Mouse (Mus musculus): ENCODE results near the gene Dhps. TPM values are rescaled to one million over a fixed set of nuclear protein-coding genes. Genes with fewer than 3 reads are reported as not detected.
"Not testable (repeated sequence)": the region's sequence is repeated elsewhere in the genome, so short reads cannot be mapped to it uniquely, and the experiment has no call there.

The Dhps gene
- total RNA-seq, 2 experiments from 2014 or later = 27.0 to 27.4 TPM

- intact Hi-C loops (cut with DNase I) = no loop called here
- DNase-seq = no peak
Observed at GRCm38 (mm10) chr8:85057367-85057766, 14.2 kb upstream of the Dhps start.

DNA sequence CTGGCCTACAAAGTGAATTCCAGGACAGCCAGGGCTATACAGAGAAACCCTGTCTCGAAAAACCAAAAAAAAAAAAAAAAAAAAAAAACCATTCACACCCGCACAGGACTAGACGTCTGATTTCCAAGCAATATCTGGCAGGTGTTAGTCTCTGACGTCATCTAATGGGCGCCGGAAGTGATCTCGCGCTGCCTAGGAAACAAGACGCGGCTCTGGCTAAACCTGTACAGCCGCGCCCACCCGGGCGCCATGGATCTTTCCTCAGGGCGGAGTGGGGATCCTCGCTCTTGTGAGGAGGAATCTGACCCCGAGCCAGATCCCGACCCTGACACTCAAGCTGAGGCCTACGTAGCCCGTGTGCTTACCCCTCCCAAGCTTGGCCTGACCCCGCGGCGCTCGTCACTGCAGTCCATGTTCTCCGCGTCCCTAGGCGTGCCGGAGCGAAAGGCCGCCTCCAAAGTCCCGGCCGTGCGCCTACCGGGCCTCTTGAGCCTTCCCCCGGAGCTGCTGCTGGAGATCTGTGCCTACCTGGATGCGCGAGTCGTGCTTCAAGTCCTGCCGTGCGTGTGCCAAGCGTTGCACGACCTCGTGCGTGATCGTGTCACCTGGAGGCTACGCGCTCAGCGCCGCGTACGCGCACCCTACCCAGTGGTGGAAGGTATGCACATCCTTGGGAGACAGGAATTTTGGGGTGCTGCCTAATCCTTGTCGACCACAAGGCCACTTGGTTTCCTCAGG is 11.5 kb upstream of the Dhps start, which contains the start of gene Fbxw9:
Gene Fbxw9, plus strand, starts transcription at position 177 of the 738 bp plus-strand sequence.
- intact Hi-C loops (cut with DNase I) = loop anchor here (2.0 kb wide), 1 partner anchor 23 kb away; the partner anchor contains the start of gene Tnpo2

DNA sequence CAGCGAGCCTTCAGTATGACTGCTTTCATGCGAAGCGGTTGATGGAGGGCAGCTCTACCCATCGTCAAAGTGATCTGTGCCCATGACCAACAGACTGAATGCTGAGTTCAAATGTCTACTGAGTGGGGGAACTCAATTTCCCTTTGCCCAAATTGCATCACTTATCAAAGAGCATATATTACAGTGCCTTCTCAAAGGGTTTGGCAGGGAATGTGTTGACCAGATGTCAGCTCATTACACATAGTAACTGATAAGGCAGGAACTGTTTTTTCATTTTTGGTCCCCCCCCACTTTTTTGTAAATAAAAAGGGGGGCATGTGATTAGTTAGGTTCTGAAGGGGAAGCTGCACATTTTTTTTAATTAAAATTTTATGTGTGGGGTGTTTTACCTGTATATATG is 9.0 kb upstream of the Dhps start:
- intact Hi-C loops (cut with DNase I) = no loop called here
- no peak for DNase-seq

More for the DNA sequence above, 11.5 kb upstream of the Dhps start, which contains the start of gene Fbxw9:
- peak; percentile 85 to 88 for DNase-seq

DNA sequence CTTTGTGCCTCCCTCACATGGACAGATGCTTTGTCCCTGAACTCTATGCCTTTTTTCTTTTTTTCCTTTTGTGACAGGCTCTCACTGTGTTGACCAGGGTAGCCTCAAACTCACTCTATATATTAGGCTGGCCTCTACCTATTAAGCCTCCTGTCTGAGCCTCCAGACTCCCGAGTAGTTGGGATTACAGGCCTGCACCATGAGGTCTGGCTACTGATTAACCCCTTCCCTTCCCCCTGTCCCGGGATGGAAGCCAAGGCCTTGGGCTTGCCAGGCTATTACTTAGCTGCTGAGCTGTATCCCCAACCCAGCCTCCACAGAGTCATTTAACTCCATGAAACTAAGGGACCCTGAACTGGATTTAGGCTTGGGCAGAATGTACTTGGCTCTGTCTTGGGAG is 6.3 kb upstream of the Dhps start:
- intact Hi-C loops (cut with DNase I) = no loop called here
- DNase-seq = no peak

- no peak for DNase-seq
- intact Hi-C loops (cut with DNase I) = no loop called here
Observed at GRCm38 (mm10) chr8:85067155-85067554, 4.4 kb upstream of the Dhps start.

GRCm38 (mm10) chr8:85067982-85068381 is 3.6 kb upstream of the Dhps start, which contains the start of gene Gm5741:
TSS of gene Gm5741 (minus strand) at chr8:85067982.
- intact Hi-C loops (cut with DNase I) = no loop called here
- no peak for DNase-seq

GRCm38 (mm10) chr8:85071041-85071440 is 516 bp upstream of the Dhps start:
- intact Hi-C loops (cut with DNase I) = no loop called here
- DNase-seq = no peak

- intact Hi-C loops (cut with DNase I) = no loop called here
- no peak for DNase-seq
Observed at GRCm38 (mm10) chr8:85072364-85072929, 890 bp downstream of the Dhps start.

DNA sequence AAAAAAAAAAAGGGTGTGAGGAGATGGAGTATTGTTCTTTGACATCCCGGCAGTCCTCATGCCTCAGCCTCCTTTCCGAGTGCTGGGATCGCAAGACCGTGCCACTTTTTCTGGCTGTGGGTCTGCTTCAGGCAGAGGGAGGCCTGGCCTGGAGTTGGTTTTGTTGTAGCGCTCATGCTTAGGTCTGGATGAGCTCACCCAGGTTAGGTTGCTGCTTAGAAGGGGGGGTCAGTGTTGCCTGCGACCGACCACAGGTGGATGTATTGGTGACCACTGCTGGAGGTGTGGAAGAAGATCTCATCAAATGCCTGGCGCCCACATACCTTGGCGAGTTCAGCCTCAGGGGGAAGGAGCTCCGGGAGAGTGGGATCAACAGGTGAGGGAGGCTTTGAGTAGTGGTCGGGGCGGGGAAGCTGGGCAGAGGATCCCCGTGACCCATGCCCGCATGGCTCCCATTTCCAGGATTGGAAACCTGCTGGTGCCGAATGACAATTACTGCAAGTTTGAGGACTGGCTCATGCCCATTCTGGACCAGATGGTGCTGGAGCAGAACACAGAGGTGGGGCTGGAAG is 1.6 kb downstream of the Dhps start:
- intact Hi-C loops (cut with DNase I) = no loop called here
- DNase-seq = no peak

DNA sequence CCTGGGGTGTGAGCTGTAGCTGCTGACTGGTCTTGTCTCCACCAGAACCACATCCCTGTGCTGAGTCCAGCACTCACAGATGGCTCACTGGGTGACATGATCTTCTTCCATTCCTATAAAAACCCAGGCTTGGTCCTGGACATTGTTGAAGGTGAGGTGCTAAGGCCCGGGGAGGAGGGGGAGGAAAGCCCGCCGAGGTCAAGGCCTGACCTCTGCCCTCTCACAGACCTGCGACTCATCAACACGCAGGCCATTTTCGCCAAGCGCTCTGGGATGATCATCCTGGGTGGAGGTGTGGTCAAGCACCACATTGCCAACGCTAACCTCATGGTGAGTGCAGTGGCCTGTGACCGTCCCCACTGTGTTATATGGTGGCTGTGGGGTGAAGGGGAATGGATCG is 2.6 kb downstream of the Dhps start:
- no peak for DNase-seq
- intact Hi-C loops (cut with DNase I) = no loop called here

DNA sequence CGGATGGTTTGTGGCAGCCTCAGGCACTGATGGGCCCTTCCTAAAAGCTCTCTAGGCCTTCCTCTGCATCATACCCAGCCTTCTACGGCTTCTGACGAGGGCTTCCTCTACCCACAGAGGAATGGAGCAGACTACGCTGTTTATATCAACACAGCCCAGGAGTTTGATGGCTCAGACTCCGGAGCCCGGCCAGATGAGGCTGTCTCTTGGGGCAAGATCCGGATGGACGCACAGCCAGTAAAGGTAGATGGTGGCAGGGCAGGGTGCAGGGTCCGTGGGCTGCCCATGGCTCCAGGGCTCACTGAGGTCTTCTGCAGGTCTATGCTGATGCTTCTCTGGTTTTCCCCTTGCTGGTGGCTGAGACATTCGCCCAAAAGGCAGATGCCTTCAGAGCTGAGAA is 3.1 kb downstream of the Dhps start:
- intact Hi-C loops (cut with DNase I) = no loop called here
- DNase-seq = no peak

DNA sequence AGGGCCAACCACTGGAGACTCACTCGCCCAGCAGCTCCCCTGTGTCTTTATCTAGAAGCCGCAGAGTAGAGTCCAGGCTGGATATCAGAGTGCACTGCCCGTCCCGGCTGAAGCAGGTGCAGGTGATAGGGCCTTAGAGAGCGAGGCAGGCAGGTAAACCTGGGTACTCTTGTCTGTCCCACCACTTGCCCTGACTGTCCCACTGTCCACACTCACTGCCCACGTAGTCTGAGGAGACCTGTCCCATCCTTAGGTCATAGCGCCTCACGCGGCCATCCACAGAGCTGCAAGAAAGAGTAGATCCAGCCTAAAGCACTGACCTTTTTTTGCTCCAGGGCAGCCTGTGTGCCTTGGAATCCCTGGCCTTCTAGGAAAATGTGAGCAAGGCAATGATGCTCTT is 4.4 kb downstream of the Dhps start:
- DNase-seq = peak; percentile 34 to 42

DNA sequence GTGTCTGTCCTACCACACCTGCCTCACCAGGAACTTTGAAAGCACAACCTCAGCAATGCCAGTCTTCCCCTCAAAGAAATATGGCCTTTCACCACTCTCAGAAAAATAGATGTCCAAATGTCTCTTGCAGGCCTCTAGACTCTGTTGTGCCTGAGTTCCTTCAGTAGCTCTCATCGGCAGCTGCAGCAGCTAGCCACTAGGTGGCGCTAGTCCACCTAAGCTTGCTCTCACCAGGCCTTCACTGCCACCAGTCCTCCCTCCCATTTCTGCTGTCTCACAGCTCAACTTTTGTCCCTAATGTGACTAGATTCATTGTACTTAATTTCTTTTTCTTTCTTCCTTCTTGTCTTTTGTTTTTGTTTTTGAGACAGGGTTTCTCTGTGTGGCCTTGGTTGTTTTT is 5.4 kb downstream of the Dhps start:
- intact Hi-C loops (cut with DNase I) = loop anchor here (1.0 to 2.0 kb wide), 2 partner anchors 42 to 95 kb away; no protein-coding TSS in a partner anchor
- peak; percentile 73 to 80 for DNase-seq

More for the DNA sequence above, 4.4 kb downstream of the Dhps start:
- intact Hi-C loops (cut with DNase I) = loop anchor here (1.0 to 2.0 kb wide), 2 partner anchors 43 to 96 kb away; no protein-coding TSS in a partner anchor

GRCm38 (mm10) chr8:85080214-85080531 is 8.6 kb downstream of the Dhps start:
- DNase-seq = peak in 1 of 2 experiments; percentile 56
- intact Hi-C loops (cut with DNase I) = loop anchor here (10.0 kb wide), 2 partner anchors 215 to 325 kb away; partner anchors contain the start of genes Orc6 and Vps35

- intact Hi-C loops (cut with DNase I) = loop anchor here (10.0 kb wide), 2 partner anchors 214 to 324 kb away; partner anchors contain the start of genes Orc6 and Vps35
Observed at GRCm38 (mm10) chr8:85080532-85081215, 9.1 kb downstream of the Dhps start, which contains the start of gene Wdr83os. TSS of gene Wdr83os (plus strand) at chr8:85080740.

GRCm38 (mm10) chr8:85081216-85081555 is 9.6 kb downstream of the Dhps start, which contains the start of gene Wdr83:
TSS of gene Wdr83 (minus strand) at chr8:85081306.
- DNase-seq = peak in 1 of 2 experiments; percentile 33
- intact Hi-C loops (cut with DNase I) = loop anchor here (10.0 kb wide), 2 partner anchors 214 to 324 kb away; partner anchors contain the start of genes Orc6 and Vps35

More at GRCm38 (mm10) chr8:85080532-85081215, 9.1 kb downstream of the Dhps start, which contains the start of gene Wdr83os:
- DNase-seq = peak; percentile 64 to 76

- not testable (repeated sequence) for DNase-seq
- intact Hi-C loops (cut with DNase I) = loop anchor here (10.0 kb wide), 2 partner anchors 213 to 323 kb away; partner anchors contain the start of genes Orc6 and Vps35
Observed at GRCm38 (mm10) chr8:85082169-85082568, 10.6 kb downstream of the Dhps start.

DNA sequence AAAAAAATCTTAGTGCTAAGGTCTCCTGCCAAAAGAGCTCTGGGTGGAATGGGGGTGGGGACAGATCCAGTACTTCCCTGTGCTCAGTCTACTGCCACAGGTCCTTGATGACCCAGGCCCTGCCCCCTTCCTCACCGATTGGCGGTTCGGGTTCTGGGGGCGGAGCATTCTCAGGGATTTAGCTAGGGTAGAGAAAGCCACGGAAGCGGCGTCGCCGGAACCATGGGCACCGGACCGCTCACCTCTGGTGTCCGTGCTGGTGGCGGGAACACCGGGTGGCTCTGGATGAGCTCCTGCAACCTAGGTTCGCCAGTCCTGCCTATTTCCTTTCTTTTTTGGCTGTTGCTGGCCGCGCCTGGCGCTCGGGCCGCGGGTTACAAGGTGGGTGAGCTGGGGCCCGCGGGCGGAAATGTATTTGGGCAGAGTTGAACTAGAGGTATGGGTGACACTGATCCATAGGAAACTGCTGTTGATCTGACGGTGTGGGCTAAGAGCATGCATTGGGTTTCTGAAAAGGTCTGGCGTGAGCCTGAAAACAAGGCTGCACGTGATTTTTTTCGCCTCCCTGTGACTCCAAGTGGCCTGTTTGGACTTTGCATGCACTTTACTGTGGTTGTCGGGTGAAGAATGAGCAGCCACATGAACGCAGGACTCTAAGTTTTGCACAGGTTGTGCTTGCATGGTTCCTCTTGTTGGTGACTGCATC is 11.7 kb downstream of the Dhps start, which contains the start of gene Man2b1:
Gene Man2b1, plus strand, starts transcription at position 163 of the 706 bp plus-strand sequence.
- intact Hi-C loops (cut with DNase I) = loop anchor here (10.0 kb wide), 2 partner anchors 212 to 322 kb away; partner anchors contain the start of genes Orc6 and Vps35
- peak; percentile 85 to 86 for DNase-seq

- intact Hi-C loops (cut with DNase I) = loop anchor here (10.0 kb wide), 2 partner anchors 210 to 320 kb away; partner anchors contain the start of genes Orc6 and Vps35
- no peak for DNase-seq
Observed at GRCm38 (mm10) chr8:85084633-85085032, 13.1 kb downstream of the Dhps start.

Data from heart, postnatal 36 days (tissue).